Mouse (Mus musculus) hematopoietic stem cell, adult 5-6 weeks (primary cell): ENCODE measurements around the gene Gmppb. TPM values are rescaled to one million over a fixed set of nuclear protein-coding genes. Genes with fewer than 3 reads are reported as not detected.
A peak's percentile ranks its signal among the peaks of the same experiment; 100 is the strongest.

Experiments
- ATAC-seq, 2 experiments: fragments of 125-278 bp in 1 of 2; replicated peaks in 1 of 2; 2 replicates each; pipeline ENCODE4 v1.8.0; 2016 to 2017; ENCODE audit warnings: inconsistent platforms in 2 of 2, mild to moderate bottlenecking in 2 of 2, moderate number of reproducible peaks in 2 of 2, low read depth in 1 of 2, moderate TSS enrichment in 1 of 2; ENCODE audit not compliant: low FRiP score in 2 of 2, poor library complexity in 2 of 2, severe bottlenecking in 2 of 2, insufficient read depth in 1 of 2, low TSS enrichment in 1 of 2
- total RNA-seq: library from RNA; stranded (forward); fragments of 172-1452, 232-1000 nt; gene quantifications from 2 replicates; pipeline ENCODE4 v1.2.3, GENCODE M21; 2017

Gmppb gene
- total RNA-seq, 1 experiment from 2014 or later: 10.8 TPM

DNA sequence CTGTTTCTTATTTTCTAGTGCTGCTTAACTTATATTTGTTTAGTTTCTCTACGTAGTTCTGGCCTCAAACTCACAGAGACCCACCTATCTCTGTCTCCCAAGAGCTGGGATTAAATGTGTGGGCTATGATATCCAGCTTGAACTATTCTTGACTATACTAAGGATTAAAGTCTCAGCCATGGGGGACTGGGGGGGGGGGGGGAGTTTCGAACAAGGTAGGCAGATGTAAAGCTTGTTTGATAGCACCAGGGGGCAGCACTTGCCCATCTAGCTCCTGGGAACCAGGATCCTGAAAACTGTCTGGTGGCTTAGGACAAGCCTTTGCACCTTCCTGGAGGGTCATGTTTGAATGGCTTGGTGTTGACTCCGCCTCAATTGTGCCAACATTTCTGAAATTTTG is 46.5 kb downstream of the Gmppb start:
- peak in 1 of 2 experiments; percentile 29; a peak in 1 of 4 replicates for ATAC-seq

DNA sequence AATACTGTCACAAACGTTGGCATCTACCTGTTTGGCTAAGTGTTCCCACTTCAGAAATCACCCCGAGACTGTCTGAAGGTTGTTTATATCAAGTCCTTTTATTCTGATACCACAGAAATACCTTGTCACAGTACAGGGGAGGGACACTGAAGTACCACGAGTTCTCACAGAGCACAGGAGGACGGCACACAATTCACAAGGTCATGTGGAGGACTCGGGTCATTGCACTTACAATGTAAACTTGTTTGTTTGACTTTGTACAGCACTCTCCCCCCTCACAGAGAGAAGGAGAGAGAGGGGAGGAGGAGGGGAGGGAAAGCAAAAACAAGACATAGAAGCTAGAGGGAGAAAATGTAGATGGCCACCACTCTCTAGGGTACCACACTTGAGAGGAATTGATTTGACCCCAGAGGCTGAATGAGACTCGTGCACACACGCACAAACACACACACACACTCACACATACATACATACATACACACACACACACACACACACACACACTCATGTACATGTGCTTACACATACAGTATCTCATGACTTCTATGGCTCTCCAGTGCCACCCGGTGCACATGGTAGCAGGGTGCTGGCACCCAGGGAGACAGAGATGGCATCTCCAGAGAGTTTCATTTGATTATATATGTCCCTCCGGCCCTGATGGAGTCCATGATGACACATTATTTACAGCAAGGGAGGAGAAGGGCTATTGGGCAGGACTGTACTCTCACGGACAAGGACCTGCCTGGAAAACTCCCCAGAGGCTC is 47.1 kb downstream of the Gmppb start:
- no peak for ATAC-seq

DNA sequence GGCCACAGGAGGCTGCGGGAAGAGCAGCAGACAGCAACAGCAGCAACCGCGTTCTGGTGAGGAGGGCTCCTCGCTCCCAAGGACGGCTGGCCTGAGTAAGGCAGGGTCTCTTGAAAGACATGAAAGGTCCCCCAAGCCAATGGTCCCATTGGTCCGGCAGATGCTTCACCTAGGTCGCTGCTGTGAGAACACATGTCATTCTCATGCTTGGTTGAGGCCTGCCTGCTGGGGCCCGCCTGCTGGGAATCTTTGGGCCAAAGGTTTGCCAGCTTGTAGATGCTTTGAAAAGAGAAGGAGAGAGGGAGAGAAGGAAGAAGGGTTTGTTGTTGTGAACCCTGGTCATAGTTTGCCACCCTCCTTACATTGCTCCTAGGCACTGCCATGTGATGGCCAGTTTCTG is 50.6 kb downstream of the Gmppb start:
- ATAC-seq: no peak

Other genes starting within 250 kb of the Gmppb start
- gene Rbm6, start 176.0 kb upstream of the Gmppb start, total RNA-seq: 165 and 170 TPM in 2 replicates
- gene Mon1a, start 161.1 kb upstream of the Gmppb start, total RNA-seq: 11.5 and 12.3 TPM in 2 replicates
- 0.25 TPM in 1 of 2 replicates, not detected in the other for gene Mst1r, start 142.4 kb upstream of the Gmppb start, total RNA-seq
- not detected in 2 replicates for gene Actl11, start 120.8 kb upstream of the Gmppb start, total RNA-seq
- gene Camkv, start 113.6 kb upstream of the Gmppb start, total RNA-seq: 0.25 and 0.38 TPM in 2 replicates
- gene Traip, start 99.1 kb upstream of the Gmppb start, total RNA-seq: 19.3 and 40.1 TPM in 2 replicates
- 103 and 121 TPM in 2 replicates for gene Uba7, start 73.7 kb upstream of the Gmppb start, total RNA-seq
- gene Gm20661, start 66.2 kb upstream of the Gmppb start, total RNA-seq: 2.2 and 2.3 TPM in 2 replicates
- 49.9 and 50.4 TPM in 2 replicates for gene Inka1, start 63.4 kb upstream of the Gmppb start, total RNA-seq
- 3.3 and 3.9 TPM in 2 replicates for gene Cdhr4, start 56.7 kb upstream of the Gmppb start, total RNA-seq
- 1.6 TPM in 1 of 2 replicates, not detected in the other for gene Gm20662, start 52.9 kb upstream of the Gmppb start, total RNA-seq
- gene Ip6k1, start 46.7 kb upstream of the Gmppb start, total RNA-seq: 45.7 and 127 TPM in 2 replicates
- 1.9 and 3.4 TPM in 2 replicates for gene Amigo3, start 3.9 kb downstream of the Gmppb start, total RNA-seq
- gene Mst1, start 31.2 kb downstream of the Gmppb start, total RNA-seq: not detected in 2 replicates
- 35.1 and 40.5 TPM in 2 replicates for gene Rnf123, start 34.1 kb downstream of the Gmppb start, total RNA-seq
- 90.6 and 109 TPM in 2 replicates for gene Apeh, start 45.4 kb downstream of the Gmppb start, total RNA-seq
- gene Bsn, start 141.1 kb downstream of the Gmppb start, total RNA-seq: 2.7 and 3.6 TPM in 2 replicates
- 9.8 and 14.1 TPM in 2 replicates for gene Dag1, start 214.7 kb downstream of the Gmppb start, total RNA-seq
- 7.0 and 12.5 TPM in 2 replicates for gene Nicn1, start 241.2 kb downstream of the Gmppb start, total RNA-seq
- gene Amt, start 247.6 kb downstream of the Gmppb start, total RNA-seq: 1.4 and 1.6 TPM in 2 replicates